Mouse (Mus musculus): ENCODE data around the gene Pla1a. TPM values are rescaled to one million over a fixed set of nuclear protein-coding genes. Genes with fewer than 3 reads are reported as not detected.
"Not testable (repeated sequence)": the region's sequence is repeated elsewhere in the genome, so short reads cannot be mapped to it uniquely, and the experiment has no call there.

The Pla1a gene
- polyA plus RNA-seq (2014; fragmentation: Nextera tagmentation; extraction: Ambion mirVana): 0.26 and 0.38 TPM in 2 replicates

GRCm38 (mm10) chr16:38432498-38433425 lies at the start of gene Pla1a:
Gene Pla1a (minus strand): TSS chr16:38433145.
- DNase-seq (no peak), ATAC-seq (ENCODE audit: low FRiP score, low TSS enrichment) (no peak)
- Histone ChIP-seq H3K9ac (replicated peaks; ENCODE audit: low read length) (no peak within 1 kb of the TSS), H3K9me3 (ENCODE audit: control insufficient read depth, low read length) (no peaks in the 10 kb centered on the region), H3K27me3 (ENCODE audit: control insufficient read depth, insufficient read depth, low read length) (no peaks in the 10 kb centered on the region), H3K36me3 (ENCODE audit: control insufficient read depth, insufficient read depth, low read length) (no peaks in the 10 kb centered on the region), H3K4me3 (replicated peaks; ENCODE audit: low read depth, low read length) (no peak within 1 kb of the TSS), H3K4me2 (ENCODE audit: low read length) (no peak within 1 kb of the TSS), H3K4me1 (ENCODE audit: control insufficient read depth, insufficient read depth, low read length) (no peaks in the 10 kb centered on the region), H3K27ac (replicated peaks; ENCODE audit: low read depth, low read length) (no peak within 1 kb of the TSS)
- WGBS: 85% methylated on average over 11 of the region's 11 CpGs

GRCm38 (mm10) chr16:38481327-38481726 lies 48.4 kb upstream of the Pla1a start:
- Histone ChIP-seq H3K4me1 (ENCODE audit: control insufficient read depth, insufficient read depth, low read length) (no peaks in the 10 kb centered on the region), H3K27ac (replicated peaks; ENCODE audit: low read depth, low read length) (no peak overlapping the region), H3K27me3 (ENCODE audit: control insufficient read depth, insufficient read depth, low read length) (peaks cover 14% of the 10 kb centered on the region; the same call in 1 of the 2 replicates), H3K4me2 (ENCODE audit: low read length) (no peak overlapping the region), H3K9me3 (ENCODE audit: control insufficient read depth, low read length) (no peaks in the 10 kb centered on the region), H3K4me3 (replicated peaks; ENCODE audit: low read depth, low read length) (no peak overlapping the region), H3K9ac (replicated peaks; ENCODE audit: low read length) (no peak overlapping the region), H3K36me3 (ENCODE audit: control insufficient read depth, insufficient read depth, low read length) (no peaks in the 10 kb centered on the region)
- ATAC-seq (ENCODE audit: low FRiP score, low TSS enrichment): no peak
- DNase-seq: no peak
- WGBS: 85% methylated on average over 4 of the region's 4 CpGs

- DNase-seq (no peak), ATAC-seq (ENCODE audit: low FRiP score, low TSS enrichment) (no peak)
- Histone ChIP-seq H3K4me2 (ENCODE audit: low read length) (no peak overlapping the region), H3K9me3 (ENCODE audit: control insufficient read depth, low read length) (no peaks in the 10 kb centered on the region), H3K4me1 (ENCODE audit: control insufficient read depth, insufficient read depth, low read length) (no peaks in the 10 kb centered on the region), H3K27ac (replicated peaks; ENCODE audit: low read depth, low read length) (no peak overlapping the region), H3K9ac (replicated peaks; ENCODE audit: low read length) (no peak overlapping the region), H3K4me3 (replicated peaks; ENCODE audit: low read depth, low read length) (no peak overlapping the region), H3K36me3 (ENCODE audit: control insufficient read depth, insufficient read depth, low read length) (no peaks in the 10 kb centered on the region), H3K27me3 (ENCODE audit: control insufficient read depth, insufficient read depth, low read length) (peaks cover 7% of the 10 kb centered on the region; the same call in 1 of the 2 replicates)
- WGBS: 89% methylated on average over 3 of the region's 3 CpGs
Observed at GRCm38 (mm10) chr16:38478296-38478695, 45.4 kb upstream of the Pla1a start.

GRCm38 (mm10) chr16:38477241-38477608 lies 44.3 kb upstream of the Pla1a start:
- H3K36me3 ChIP-seq (ENCODE audit: control insufficient read depth, insufficient read depth, low read length); H3K9me3 ChIP-seq (ENCODE audit: control insufficient read depth, low read length); H3K27ac ChIP-seq (replicated peaks; ENCODE audit: low read depth, low read length); ATAC-seq (ENCODE audit: low FRiP score, low TSS enrichment); H3K27me3 ChIP-seq (ENCODE audit: control insufficient read depth, insufficient read depth, low read length); H3K4me1 ChIP-seq (ENCODE audit: control insufficient read depth, insufficient read depth, low read length); DNase-seq: not testable (repeated sequence)
- 67% methylated on average over 14 of the region's 14 CpGs for WGBS
- Histone ChIP-seq H3K4me3 (replicated peaks; ENCODE audit: low read depth, low read length) (peak overlapping the region; percentile 33), H3K9ac (replicated peaks; ENCODE audit: low read length) (0 out of 2 replicates have a peak overlapping the region, but pooled peaks have one; percentile 21), H3K4me2 (ENCODE audit: low read length) (peak overlapping the region; percentile 62)

- Histone ChIP-seq H3K4me1 (ENCODE audit: control insufficient read depth, insufficient read depth, low read length) (no peaks in the 10 kb centered on the region), H3K36me3 (ENCODE audit: control insufficient read depth, insufficient read depth, low read length) (no peaks in the 10 kb centered on the region), H3K27ac (replicated peaks; ENCODE audit: low read depth, low read length) (no peak overlapping the region), H3K27me3 (ENCODE audit: control insufficient read depth, insufficient read depth, low read length) (no peaks in the 10 kb centered on the region), H3K4me3 (replicated peaks; ENCODE audit: low read depth, low read length) (peak overlapping the region; percentile 33), H3K9ac (replicated peaks; ENCODE audit: low read length) (peak overlapping the region; percentile 45; the same call in 1 of the 2 replicates), H3K4me2 (ENCODE audit: low read length) (peak overlapping the region; percentile 62), H3K9me3 (ENCODE audit: control insufficient read depth, low read length) (no peaks in the 10 kb centered on the region)
- peak; percentile 62 for DNase-seq
- ATAC-seq (ENCODE audit: low FRiP score, low TSS enrichment): no peak
- WGBS: 10% methylated on average over 34 of the region's 34 CpGs
Observed at GRCm38 (mm10) chr16:38476312-38477240, 43.6 kb upstream of the Pla1a start.

- no peak overlapping the region for H3K4me3 ChIP-seq (replicated peaks; ENCODE audit: low read depth, low read length)
- H3K27ac ChIP-seq (replicated peaks; ENCODE audit: low read depth, low read length): no peak overlapping the region
- H3K36me3 ChIP-seq (ENCODE audit: control insufficient read depth, insufficient read depth, low read length): no peaks in the 10 kb centered on the region
- no peak overlapping the region for H3K9ac ChIP-seq (replicated peaks; ENCODE audit: low read length)
- ATAC-seq (ENCODE audit: low FRiP score, low TSS enrichment): no peak
- no peaks in the 10 kb centered on the region for H3K9me3 ChIP-seq (ENCODE audit: control insufficient read depth, low read length)
- 73% methylated on average over 4 of the region's 4 CpGs for WGBS
- no peaks in the 10 kb centered on the region for H3K4me1 ChIP-seq (ENCODE audit: control insufficient read depth, insufficient read depth, low read length)
- DNase-seq: no peak
- no peaks in the 10 kb centered on the region for H3K27me3 ChIP-seq (ENCODE audit: control insufficient read depth, insufficient read depth, low read length)
- peak overlapping the region; percentile 62 for H3K4me2 ChIP-seq (ENCODE audit: low read length)
Observed at GRCm38 (mm10) chr16:38475681-38476311, 42.9 kb upstream of the Pla1a start.

- H3K4me3 ChIP-seq (replicated peaks; ENCODE audit: low read depth, low read length): no peak overlapping the region
- H3K4me1 ChIP-seq (ENCODE audit: control insufficient read depth, insufficient read depth, low read length): no peaks in the 10 kb centered on the region
- DNase-seq (no peak), ATAC-seq (ENCODE audit: low FRiP score, low TSS enrichment) (no peak)
- H3K36me3 ChIP-seq (ENCODE audit: control insufficient read depth, insufficient read depth, low read length): no peaks in the 10 kb centered on the region
- H3K9ac ChIP-seq (replicated peaks; ENCODE audit: low read length): no peak overlapping the region
- H3K9me3 ChIP-seq (ENCODE audit: control insufficient read depth, low read length): no peaks in the 10 kb centered on the region
- no peak overlapping the region for H3K4me2 ChIP-seq (ENCODE audit: low read length)
- 89% methylated on average over 9 of the region's 9 CpGs for WGBS
- H3K27me3 ChIP-seq (ENCODE audit: control insufficient read depth, insufficient read depth, low read length): no peaks in the 10 kb centered on the region
- no peak overlapping the region for H3K27ac ChIP-seq (replicated peaks; ENCODE audit: low read depth, low read length)
Observed at GRCm38 (mm10) chr16:38474677-38475286, 41.8 kb upstream of the Pla1a start.

- Histone ChIP-seq H3K4me3 (replicated peaks; ENCODE audit: low read depth, low read length) (no peak overlapping the region), H3K9me3 (ENCODE audit: control insufficient read depth, low read length) (no peaks in the 10 kb centered on the region), H3K4me1 (ENCODE audit: control insufficient read depth, insufficient read depth, low read length) (no peaks in the 10 kb centered on the region), H3K27ac (replicated peaks; ENCODE audit: low read depth, low read length) (no peak overlapping the region), H3K9ac (replicated peaks; ENCODE audit: low read length) (no peak overlapping the region), H3K4me2 (ENCODE audit: low read length) (no peak overlapping the region), H3K36me3 (ENCODE audit: control insufficient read depth, insufficient read depth, low read length) (no peaks in the 10 kb centered on the region), H3K27me3 (ENCODE audit: control insufficient read depth, insufficient read depth, low read length) (no peaks in the 10 kb centered on the region)
- 94% methylated on average over 5 of the region's 5 CpGs for WGBS
- DNase-seq (no peak), ATAC-seq (ENCODE audit: low FRiP score, low TSS enrichment) (no peak)
Observed at GRCm38 (mm10) chr16:38473661-38474060, 40.7 kb upstream of the Pla1a start.

Measured in midbrain, embryonic 14.5 days (tissue).